Mouse (Mus musculus): ENCODE results near the gene Fcgr3.

The Fcgr3 gene

GRCm38 (mm10) chr1:171011733-171012132, 53.0 kb downstream of the Fcgr3 start:
- no peak for DNase-seq (ENCODE audit: low read depth, low spot score)

GRCm38 (mm10) chr1:171006905-171007304, 57.8 kb downstream of the Fcgr3 start:
- DNase-seq (ENCODE audit: low read depth, low spot score), result no peak

GRCm38 (mm10) chr1:171006335-171006734, 58.4 kb downstream of the Fcgr3 start:
- DNase-seq (ENCODE audit: low read depth, low spot score), result no peak

GRCm38 (mm10) chr1:171005586-171005985, 59.1 kb downstream of the Fcgr3 start:
- no peak for DNase-seq (ENCODE audit: low read depth, low spot score)

- no peak for DNase-seq (ENCODE audit: low read depth, low spot score)
These were observed 59.7 kb downstream of the Fcgr3 start for GRCm38 (mm10) chr1:171005081-171005480.

Data from telencephalon, adult 2 months (tissue).